Mouse (Mus musculus) layer of hippocampus, postnatal 25 days (tissue): ENCODE results near the gene BC048507. TPM values are rescaled to one million over a fixed set of nuclear protein-coding genes. Genes with fewer than 3 reads are reported as not detected.

Experiments used
- total RNA-seq, 2 experiments: library from RNA; stranded (reverse); gene quantifications; 2 replicates each; pipeline ENCODE4 v1.2.3; 2021

The BC048507 gene
- total RNA-seq, 2 experiments from 2014 or later, result not detected

Other genes with a start within 250 kb of the BC048507 start
- gene Gm49345, start 225.6 kb upstream of the BC048507 start, total RNA-seq, result 1 to 10 TPM; 1.3 to 2.6 TPM
- gene Zfp729a, start 225.5 kb upstream of the BC048507 start, total RNA-seq, result 1 to 10 TPM; 8.4 to 9.7 TPM
- gene Zfp738, start 176.3 kb upstream of the BC048507 start, total RNA-seq, result 10 to 100 TPM; 18.5 to 25.1 TPM
- 10 to 100 TPM; 14.7 to 15.1 TPM for gene Zfp65, start 134.2 kb upstream of the BC048507 start, total RNA-seq
- 1 to 10 TPM; 6.2 to 6.6 TPM for gene Zfp85, start 108.1 kb upstream of the BC048507 start, total RNA-seq
- gene Zfp493, start 83.6 kb upstream of the BC048507 start, total RNA-seq, result 1 to 10 TPM; 4.5 to 7.1 TPM
- gene Zfp273, start 49.6 kb upstream of the BC048507 start, total RNA-seq, result 1 to 10 TPM; 7.2 to 7.7 TPM
- gene Gm10037, start 32.2 kb upstream of the BC048507 start, total RNA-seq, result 1 to 10 TPM; 6.3 to 8.4 TPM